Mouse (Mus musculus): Measurements from ENCODE around the gene Sh3glb2.

Sh3glb2 gene

DNA sequence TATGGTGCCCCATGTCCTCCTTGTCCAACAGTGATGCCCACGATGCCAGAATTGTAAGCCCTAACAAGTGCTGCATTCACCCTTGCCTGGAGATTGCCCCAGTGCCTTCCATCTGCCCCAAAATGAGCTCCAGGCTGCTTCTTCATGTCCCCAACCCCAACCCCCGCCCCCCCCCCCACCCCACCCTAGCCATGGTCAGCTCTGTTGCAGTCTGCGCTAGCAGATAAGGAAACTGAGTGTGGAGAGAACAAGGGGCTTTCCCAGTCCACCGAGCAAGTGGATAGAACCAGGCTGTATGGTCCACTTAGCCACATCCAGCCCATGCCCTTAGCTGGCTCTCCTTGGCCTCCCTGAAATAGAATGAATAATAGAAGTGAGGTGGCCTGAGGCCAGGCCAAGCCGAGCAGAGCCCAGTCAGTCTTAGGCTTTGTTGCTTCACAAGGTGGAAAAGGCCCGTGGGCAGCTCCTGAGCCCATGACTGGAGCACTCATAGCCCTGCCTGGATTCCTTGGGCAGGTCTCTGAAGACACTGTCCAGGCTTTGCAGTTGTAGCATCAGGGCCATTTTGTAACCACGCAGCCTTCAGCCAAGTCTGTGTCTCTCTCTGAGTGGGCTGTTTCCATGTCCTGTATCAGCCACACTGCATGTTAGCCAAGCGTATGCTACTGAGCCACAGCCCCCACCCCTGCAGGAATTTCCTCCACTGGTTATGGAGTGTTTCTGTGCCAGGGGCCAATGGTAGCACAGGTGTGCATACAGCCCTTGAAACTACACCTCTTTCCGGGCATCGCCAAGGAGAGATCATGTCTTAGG is 21.6 kb upstream of the Sh3glb2 start:
- DNase-seq (ENCODE audit: low spot score): no peak

GRCm38 (mm10) chr2:30379307-30379706 is 20.2 kb upstream of the Sh3glb2 start:
- DNase-seq (ENCODE audit: low spot score): no peak

DNA sequence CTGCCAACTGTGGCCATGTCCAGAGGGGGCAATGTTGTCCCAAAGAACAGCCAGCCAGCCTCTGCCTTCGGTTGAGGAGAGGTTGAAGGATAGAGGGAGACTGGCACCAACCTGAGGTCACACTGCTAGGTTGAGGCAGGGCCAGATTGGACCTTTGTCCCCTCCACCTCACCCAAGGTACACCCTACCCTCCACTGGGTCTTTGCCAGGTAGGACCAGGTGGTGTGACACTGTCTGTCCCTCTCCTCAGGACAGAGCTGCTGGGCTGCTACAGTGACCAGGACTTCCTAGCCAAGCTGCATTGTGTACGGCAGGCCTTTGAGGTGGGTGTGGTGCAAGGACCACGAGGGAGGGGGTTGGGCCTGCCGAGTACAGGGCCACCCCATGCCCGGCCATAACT is 18.6 kb upstream of the Sh3glb2 start:
- DNase-seq (ENCODE audit: low spot score): no peak

DNA sequence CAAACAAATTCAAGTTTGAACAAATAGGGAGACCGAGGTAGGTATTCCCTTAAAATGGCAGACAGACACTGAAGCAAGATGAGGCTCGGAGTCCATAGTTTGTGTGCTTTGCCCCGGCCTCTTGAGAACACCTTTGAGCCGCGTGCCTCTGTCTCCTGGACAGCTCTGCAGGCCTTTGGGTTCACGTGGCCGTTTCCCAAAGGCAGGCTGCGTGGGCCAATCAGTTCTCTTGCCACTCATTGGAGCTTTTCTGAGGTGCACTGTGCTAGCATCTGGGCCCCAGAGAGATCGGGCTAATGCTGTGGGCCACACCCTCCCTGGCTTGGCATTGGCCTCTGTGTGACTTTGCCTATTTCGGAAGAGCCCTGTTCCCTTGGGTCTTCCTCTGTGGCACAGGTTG is 16.8 kb upstream of the Sh3glb2 start:
- DNase-seq (ENCODE audit: low spot score): no peak

DNA sequence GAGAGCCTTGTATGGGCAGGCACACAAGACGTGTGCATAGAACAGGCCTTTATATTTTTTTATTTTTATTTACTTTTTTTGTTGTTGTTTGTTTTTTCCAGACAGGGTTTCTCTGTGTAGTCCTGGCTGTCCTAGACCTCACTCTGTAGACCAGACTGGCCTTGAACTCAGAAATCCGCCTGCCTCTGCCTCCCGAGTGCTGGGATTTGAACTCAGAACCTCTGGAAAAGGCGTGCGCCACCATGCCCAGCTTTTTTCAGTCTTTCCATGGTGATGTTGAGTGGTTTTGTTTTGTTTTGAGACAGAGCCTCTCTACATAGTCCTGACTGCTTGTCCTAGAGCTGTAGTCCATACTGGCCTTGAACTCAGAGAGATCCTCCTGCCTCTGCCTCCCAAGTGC is 13.6 kb upstream of the Sh3glb2 start:
- DNase-seq (ENCODE audit: low spot score): no peak

GRCm38 (mm10) chr2:30371544-30371943 is 12.4 kb upstream of the Sh3glb2 start:
- no peak for DNase-seq (ENCODE audit: low spot score)

DNA sequence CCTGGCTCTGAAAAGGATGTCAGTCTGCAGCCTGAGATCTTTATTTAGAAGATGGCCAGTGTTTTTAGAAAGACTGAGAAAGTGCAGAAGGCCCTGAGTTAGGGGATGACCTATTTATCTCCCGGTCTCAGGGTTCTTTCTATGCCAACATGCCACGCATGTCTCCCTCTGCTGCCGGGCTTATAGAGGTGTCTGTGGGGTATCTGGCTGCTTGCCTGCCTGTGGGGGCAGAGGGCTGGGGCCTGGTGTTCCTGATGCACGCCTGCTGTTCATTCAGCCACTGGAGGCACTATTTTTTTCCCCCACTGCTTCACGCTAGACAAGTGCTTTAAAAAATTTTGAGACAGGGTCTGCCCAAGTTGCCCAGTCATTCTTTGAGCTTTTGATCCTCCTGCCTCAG is 7.1 kb upstream of the Sh3glb2 start:
- no peak for DNase-seq (ENCODE audit: low spot score)

DNA sequence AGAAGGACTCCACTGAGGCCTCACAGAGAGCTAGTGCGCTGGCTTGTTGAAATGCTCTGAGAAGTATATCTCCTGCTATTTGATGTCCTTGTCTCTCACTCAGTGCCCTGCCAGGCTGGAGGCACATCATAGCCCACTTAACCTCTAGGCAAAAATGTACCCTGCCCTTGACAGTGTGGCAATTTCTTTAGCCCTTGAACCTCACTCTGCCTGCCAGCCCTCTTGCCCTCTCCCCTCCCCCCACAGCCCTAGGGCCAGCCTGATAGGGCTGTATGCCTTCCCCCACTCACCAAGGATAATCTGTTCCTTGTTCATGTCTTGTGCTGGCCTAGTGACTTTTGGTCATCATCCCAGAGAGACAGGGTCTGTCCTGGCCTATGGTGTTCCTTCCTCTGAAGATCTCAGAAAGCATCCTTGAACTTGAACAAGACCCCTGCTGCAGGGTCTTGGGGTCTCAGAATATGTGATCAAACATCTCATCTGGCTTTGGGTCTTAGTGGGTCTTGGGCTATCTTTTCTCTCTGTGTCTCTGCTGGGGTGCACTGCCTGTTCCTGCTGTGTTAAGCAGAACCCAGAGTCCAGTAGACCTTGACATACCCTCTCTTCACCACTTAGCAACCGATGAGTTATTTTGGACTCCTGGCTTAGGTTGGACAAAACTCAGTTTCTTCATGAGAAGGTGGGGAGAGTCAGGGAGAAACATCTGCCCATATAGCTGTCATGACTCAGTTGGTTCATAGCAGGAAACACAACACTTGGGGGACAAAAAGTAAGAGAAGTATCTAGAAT is 6.3 kb upstream of the Sh3glb2 start:
- DNase-seq (ENCODE audit: low spot score): no peak

- DNase-seq (ENCODE audit: low spot score): peak; percentile 99
Observed at GRCm38 (mm10) chr2:30363773-30364650, 4.9 kb upstream of the Sh3glb2 start, which contains the start of gene Miga2. TSS of gene Miga2 (plus strand) at chr2:30364233.

GRCm38 (mm10) chr2:30362865-30363264 is 3.7 kb upstream of the Sh3glb2 start:
- no peak for DNase-seq (ENCODE audit: low spot score)

DNA sequence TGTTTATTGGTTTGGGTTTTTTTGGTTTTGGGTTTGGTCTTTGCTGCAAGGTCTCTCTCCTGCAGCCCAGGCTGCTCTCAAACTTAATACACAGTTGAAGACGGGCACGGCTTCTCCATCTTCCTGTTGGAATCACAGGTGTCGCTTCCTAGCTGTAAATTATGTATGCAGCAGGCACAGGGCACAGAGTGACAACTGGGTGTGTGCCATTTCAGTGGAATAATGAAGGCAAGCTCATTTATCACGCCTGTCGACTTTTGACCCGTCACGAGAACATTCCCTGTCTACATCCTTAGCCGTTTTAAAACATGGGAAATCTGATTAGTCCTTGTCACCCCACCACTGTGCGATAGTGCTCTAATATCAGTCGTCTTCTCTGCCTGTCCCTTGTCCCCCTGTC is 1.5 kb upstream of the Sh3glb2 start:
- DNase-seq (ENCODE audit: low spot score): no peak

DNA sequence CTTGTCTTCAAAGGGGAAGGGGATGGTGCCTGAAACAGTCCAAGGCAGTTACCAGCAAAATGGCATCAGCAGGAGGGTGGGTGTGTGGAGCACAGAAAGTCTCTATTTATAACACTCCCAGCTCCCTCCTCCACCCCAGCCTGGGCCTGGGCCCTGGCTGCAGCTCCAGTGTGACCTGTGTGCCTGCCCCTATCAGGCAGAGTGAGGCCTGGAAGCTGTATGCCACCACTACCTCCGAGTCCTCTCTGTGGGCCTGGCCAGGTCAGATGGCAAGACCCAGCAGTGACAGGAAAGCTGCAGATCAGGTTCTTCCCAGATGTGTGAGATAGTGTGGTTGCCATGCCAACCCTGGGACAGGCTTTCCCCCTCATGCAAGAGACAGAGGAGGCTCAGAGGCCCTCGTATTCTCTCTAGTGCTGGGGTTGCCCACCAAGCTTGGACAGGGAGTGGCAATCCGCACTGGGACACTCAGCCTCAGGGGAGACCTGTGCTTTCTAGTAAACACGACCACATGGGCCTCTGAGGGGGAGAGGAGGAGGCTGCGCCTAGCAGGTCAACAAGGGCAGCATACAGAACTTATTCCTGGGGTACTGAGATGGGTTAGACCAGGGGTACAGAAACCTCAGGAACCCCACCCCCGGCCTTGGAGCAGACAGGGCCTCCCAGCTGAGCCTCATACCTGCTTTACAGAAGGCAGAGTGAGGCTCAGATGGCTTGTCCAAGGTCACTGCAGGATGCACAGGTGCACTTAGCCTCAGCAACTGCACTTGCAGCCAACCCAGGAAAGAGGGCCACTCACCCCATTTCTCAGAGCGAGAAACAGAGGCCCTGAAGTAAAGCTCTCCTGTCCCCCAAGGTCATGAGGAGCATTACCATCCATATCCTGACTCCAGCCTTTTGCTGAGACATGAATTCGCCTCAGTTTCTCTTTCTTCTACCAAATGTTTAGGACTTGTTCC is 1.3 kb downstream of the Sh3glb2 start:
- DNase-seq (ENCODE audit: low spot score): peak; percentile 43

DNA sequence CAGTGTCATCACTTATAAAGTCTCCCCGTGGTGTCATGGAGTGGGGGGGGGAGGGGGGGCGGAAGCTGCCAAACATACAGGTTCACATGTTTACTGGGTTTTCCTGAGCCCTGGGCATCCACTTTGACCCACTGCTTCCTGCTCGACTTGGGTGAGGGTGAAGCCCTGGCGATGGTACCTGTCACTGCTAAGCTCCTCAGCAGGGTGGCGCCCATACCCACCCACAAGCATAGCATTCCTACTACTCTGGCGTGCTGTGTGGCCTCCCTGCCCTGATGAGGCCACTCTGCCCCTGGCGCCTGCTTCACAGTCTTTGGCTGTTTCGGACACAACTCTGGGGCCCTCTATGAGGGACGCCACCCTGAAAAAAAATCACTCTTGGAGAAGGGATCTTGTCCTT is 2.2 kb downstream of the Sh3glb2 start:
- DNase-seq (ENCODE audit: low spot score): no peak

DNA sequence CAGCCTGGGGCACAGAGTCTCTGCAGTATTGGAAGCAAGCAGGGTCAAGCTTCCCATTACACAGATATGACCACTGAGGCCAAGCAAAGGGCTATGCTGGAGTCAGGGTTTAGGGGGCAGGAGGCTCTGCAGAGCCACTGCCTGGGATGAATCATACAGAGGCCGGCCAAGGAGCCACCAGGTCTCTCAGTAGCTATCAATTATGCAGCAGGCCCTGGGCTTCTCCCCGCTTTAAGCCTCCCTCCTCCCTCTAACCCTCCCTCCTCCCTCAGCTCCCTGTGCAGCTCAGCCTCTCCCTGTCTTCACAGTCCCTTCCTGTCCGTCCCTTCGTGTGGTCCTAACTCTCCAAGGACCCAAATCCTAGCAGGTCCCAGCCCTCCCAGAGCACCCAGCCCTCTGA is 2.9 kb downstream of the Sh3glb2 start:
- DNase-seq (ENCODE audit: low spot score): no peak

GRCm38 (mm10) chr2:30355861-30356260 is 3.3 kb downstream of the Sh3glb2 start:
- no peak for DNase-seq (ENCODE audit: low spot score)

GRCm38 (mm10) chr2:30351149-30351548 is 8.0 kb downstream of the Sh3glb2 start:
- no peak for DNase-seq (ENCODE audit: low spot score)

- no peak for DNase-seq (ENCODE audit: low spot score)
Observed at GRCm38 (mm10) chr2:30349196-30349595, 9.9 kb downstream of the Sh3glb2 start.

GRCm38 (mm10) chr2:30345971-30346676 is 13.0 kb downstream of the Sh3glb2 start:
- no peak for DNase-seq (ENCODE audit: low spot score)

DNA sequence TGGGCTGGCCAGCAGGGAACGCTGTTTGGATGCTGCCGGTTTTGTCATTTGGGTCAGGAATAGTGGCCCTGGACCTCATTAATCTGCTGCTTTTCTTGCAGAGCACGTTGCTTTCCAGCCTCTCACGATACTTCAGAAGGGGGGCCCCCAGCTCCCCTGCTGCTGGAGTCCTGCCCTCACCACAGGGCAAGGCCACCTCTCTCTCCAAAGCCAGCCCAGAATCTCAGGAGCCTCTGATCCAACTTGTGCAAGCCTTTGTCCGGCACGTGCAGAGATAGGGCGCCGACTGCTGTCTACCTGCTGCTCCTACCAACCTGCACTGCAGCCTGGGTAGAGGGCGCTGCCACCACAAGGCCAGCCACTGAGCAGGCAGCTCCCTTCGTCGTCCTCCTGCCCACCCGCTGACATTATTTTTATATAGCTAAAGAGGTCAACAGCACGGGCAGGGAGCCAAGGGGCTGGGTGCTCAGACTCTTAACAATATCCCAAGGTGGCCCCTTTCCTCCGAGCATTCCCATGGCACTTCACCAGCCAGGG is 15.5 kb downstream of the Sh3glb2 start:
- no peak for DNase-seq (ENCODE audit: low spot score)

- no peak for DNase-seq (ENCODE audit: low spot score)
Observed at GRCm38 (mm10) chr2:30342544-30342943, 16.6 kb downstream of the Sh3glb2 start.
